Mouse (Mus musculus): Measurements from ENCODE around the gene Il12rb1.

The Il12rb1 gene

DNA sequence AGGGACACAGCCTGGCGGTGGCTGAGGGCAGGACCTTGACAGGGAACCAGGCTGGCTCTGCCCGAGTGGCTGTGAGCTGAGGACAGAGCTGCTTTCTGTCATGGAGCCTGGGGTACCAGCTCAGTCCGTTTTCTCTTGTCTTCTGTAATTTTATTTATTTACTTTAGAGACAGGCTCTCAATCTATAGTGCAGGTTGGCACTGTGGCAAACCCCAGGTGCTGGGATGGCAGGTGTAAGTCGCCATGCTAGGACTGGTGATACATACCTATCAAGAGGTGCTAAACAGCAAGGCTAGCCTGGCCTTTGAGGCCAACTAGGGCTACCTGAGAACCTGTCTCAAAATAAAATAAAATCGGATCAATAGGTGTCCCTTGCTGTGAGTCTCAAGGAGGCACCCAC is 47.8 kb downstream of the Il12rb1 start:
- DNase-seq: no peak

DNA sequence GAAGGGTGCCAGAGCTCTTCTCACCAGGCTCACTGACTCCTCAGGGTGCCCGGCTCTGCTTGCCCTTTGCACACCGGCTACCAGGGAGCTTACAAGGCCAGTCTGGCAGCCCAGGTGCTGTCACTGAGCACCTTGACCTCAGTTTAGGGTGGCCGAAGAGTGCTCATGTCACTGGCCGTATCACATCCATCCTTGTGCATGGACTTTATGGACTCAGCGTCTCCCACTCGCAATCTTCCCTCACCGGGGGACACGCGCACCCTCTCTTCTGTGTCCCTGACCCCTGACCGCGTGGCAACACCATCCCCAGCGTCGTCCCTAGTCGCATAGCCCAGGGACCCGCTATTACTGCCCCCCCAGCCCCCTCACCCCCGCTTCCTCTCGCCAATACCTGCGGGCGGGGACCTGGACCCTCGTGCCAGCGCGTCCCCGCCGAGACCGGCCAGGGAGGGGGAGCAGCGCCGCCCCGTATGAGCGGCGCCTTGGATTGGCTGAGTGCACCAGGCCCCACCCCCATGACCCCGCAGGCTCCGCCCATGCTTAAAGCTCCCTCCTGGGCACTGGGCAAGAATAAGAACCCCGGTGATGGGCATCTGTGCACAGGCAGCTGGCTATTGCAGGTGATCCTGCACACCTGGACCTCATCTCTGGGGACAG is 48.4 kb downstream of the Il12rb1 start:
- peak; percentile 81 for DNase-seq

DNA sequence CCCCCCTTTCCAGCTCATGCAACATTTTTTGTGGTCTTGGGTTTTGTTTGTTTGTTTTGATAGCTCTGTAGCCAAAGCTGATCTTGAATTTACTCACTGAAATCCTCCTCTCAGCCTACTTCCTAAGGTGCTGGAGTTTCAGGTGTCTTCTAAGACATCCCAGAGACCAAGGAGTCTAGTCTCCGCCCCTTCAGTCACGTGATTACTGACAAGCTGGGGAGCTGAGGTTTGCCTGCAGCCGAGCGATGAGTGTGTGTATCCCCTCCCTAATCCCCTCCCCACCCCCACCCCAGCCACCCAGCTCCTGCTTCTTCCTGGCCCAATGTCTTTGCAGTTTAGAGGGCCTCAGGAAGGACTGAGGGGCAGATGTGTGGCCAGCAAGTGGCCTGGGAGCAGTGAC is 49.3 kb downstream of the Il12rb1 start:
- no peak for DNase-seq

DNA sequence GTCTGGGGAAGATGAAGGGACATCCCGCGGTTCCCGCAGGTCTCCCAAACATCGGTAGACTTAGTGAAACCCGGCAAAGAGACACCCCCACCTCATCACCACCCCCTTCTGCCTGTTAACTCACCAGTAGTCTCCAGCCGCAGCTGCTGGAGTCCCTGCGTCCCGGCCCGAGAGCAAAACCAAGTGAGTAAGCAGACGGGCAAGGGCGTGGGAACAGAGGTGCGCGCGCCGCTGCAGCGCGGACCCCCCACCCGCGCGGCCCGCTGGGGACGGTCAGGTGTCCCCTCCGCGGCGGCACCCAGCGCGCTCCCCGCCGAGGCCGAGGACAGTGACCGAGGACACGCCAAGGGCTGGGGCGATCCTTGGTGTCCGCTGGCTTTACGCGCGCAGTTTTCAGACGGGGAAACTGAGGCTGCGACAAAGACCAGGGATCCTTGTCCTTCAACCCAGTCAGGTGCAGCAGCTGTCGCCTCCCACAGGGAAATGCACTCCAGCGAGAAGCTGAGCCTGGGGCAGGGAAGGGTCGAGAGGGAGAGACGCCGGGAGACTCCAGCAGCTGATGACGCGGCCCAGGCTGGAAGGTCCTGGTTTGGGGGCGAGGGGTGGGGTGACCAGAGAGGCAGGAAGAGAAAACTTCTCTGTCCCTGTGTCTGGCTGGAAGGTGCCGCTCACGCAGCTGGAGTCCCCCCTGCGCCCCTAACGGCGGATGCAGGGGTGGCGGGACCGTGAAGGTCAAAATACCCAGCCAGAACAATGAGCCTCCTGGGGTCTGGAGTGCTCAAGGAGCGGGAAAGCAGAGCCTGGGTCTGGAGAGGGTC is 54.8 kb downstream of the Il12rb1 start, which contains the start of gene Kcnn1:
Kcnn1 (minus strand) TSS at position 435 of the 818 bp plus-strand sequence.
- peak; percentile 38 for DNase-seq

DNA sequence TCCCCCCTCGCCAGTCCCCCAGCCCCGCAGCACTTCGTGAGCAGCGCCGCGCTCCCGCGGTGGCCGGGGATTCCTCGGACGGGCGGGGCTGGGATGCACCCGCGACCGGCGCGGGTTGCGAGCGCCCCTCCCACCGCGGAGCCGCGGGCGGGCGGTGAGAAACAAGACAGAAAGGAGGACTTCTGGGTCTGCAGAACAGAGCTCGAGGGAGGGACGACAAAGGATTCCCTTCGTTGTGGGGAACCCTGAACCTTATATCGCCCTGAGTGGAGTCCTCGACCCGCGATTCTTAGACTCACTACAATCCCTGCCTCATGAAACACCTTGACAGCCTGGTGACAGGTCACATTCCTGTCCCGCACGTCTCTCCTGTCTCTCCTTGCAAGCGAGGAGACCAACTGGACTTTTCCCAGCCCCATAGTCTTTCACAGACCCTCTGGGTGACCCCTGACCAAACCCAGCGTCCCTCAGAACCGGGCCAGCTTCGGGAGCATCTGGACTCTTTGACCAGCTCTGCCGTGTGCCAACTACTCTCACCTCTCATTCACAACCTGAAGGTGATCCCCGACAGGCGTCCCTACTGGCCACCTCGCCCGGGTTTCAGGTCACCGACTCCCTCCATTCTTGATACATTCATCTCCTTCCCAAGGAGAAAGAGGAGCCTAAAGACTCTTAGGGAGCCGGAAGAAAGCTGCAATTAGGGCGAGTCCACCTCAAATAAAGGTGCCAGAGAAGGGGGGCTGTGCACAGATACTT is 55.9 kb downstream of the Il12rb1 start:
- DNase-seq: no peak

DNA sequence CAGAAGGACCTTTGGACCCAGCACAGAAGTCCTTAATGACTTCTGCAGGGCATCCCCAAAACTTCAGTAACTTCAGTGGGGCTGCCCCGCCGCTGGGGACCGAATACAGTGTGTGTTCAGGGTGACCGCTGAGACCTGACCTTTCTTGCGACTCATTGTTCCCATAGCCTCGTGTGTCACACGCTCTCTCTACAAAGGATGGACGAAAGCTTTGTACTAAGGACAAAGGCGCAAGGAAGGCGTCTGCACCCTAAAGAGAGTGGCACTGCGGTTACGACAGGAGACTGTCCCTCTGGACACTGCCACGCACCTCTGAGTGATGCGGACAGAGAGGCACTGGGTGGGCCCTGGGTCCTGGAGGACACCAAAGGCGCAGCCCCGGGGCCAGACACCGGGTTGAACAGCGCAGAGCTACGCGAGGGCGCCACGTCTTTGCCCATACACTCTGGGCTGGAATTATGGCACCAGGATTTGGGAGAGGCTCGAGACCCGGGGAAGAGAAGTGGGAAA is 56.5 kb downstream of the Il12rb1 start:
- DNase-seq: no peak

DNA sequence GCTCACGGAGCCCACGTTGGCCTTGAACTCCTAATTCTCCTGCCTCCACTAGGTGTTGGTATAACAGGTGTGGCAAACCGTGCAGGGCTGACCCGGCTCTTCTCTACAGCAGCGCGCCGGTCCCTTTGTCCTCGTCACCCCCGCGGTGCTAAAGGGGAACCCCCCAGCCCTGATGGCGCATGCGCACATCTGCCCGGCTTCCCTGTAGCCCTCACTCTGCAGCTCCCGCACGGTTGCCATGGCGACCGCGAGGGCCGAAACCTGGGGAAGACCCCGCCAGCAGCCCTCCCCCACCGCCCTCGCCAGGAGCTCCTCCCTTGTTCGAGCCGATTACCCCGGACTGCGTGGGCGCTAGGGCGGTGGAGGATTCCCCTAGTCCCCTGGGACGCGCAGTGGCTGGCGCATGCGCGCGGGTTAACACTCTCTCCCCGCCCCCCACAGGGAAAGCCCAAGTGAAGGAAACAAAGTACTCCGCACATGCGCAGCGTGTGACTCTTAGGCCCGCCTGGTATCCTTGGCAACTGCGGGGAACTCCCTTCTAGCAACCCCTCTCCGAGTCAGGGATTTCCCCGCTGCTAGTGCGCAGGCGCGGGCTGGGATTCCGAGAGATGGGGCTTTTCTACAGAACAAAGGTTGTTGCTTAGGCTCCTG is 57.2 kb downstream of the Il12rb1 start:
- peak; percentile 100 for DNase-seq

DNA sequence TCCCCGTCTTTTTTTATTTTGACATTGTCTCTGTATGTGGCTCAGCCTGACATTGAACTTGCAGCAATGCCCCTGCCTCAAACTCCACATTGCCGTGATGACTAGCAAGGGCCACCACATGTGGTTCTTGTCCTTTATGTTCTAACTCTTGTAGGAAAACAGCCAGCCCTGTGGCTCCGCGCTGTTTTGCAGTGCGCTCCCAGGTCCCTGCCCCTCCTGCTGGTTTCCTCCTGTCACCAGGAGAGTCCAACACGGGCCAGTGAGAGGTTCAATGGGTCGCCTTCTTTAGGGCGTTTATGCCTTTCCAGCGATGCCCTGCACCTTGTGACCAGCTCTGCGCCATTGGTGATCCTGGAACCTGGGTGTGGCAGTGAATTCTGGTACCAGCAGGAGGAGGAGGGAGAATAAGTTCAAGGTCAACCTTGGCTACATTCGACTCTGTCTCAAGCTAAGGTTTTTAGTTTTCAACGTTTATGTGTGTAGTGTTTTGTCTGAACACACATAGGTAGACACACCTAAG is 57.8 kb downstream of the Il12rb1 start:
- DNase-seq: no peak

DNA sequence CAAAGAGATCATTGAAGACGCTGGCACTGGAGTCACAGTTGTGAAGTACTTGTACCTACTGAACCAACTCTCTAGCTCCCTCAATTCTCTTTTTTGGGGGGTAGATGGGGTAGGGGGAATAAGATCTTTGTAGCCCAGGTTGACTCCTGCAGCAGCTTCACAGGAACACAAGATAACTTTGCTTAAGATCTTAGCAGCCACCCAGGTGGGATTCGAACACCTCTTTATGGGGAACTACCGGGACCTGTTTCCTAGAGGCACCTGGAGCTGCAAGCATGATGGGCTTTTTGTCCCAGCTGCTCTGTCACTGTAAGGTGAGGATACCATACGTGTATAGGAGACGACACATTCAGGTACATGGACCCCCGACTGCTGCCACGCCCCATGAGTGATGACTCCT is 58.3 kb downstream of the Il12rb1 start:
- DNase-seq: no peak

DNA sequence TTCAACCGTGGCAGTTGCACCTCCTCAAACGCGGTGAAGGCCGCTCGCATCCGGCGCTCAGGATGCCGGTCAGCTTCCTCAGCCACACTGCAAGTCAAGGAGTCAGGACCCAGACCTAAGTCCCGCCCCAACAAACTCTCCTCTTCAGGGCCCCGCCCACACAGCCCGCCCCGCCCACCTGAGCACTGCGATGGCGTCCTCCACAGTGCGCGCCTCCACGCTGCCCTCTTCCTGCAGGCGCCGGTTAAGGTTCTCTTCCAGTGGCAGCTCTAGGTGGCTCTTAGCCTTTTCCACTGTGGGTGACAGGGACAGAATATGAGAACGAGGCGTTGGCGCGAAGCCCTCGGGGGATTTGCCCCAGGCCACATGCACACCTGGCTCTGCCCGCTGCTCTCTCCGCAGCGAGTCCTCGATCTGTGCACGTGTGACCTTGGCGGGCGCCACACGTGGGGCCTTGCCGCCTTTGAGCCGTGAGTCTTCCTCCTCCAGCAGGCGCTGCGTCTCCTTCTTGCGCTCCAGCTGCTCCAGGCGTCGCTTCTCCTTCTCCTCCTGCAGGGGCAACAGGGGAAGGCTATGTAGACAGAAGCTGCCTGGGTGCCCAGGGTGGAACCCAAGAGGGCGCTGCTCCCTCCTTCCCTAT is 60.4 kb downstream of the Il12rb1 start:
- DNase-seq: peak; percentile 73

DNA sequence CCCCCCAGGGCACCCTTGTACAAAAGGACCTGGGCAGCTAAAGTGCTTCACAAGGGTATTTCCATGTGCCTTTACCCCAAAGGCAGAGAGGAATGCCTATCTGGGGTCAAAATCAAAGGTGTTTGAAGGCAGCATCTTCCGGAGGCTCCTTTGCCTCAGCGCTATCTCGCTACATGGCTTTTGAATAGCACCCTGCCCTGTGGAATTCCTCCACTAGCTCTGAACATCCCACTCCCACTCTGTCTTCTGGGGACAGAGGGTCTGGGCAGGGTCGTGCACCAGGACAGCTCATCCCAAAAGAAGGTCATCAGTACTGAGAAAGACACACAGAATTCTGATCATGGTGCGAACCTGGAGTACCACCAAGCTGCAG is 60.9 kb downstream of the Il12rb1 start:
- DNase-seq: no peak

DNA sequence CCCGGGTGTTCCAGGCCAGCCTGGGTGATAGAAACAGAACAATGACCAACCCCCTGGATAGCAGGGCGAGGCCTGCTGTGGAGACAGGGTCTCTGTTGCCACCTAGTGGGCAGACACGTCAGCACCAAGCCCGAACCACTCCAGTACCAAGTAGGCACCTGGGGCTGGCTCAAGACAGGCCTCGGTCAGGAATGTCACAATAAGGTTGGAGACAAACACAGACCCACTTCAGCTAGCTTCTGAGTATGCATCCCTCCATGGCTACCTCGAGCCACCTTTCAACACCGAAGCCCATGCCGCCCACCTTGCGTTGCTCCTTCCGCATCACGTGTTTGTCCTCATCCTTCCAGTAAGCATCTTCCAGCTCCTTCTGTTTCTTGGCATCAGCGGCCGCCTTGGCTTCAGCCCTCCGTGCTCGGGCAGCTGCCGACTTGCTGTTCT is 61.4 kb downstream of the Il12rb1 start:
- peak; percentile 89 for DNase-seq

All from lung, postnatal 10 days (tissue).